Mouse (Mus musculus): ENCODE data around the gene Ppp1r13b.

Ppp1r13b gene

DNA sequence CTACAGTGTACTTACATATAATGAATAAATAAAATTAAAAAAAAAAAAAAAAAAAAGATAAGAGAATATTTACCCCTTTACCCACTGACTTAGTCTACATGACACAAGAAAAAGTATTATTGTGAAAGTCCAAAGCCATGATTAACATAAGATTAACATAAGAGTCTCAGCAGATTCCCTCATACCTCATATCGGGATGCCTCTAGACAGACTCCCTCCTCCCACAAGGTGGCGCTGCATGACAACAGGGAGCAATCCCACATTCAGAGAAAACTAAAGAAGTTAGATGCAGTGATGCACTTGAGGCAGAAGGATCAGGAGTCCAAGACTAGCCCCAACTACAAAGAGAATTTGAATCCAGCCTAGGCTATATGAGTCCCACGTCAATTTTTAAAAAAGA, 29.7 kb downstream of the Ppp1r13b start:
- DNase-seq, result peak; percentile 91

DNA sequence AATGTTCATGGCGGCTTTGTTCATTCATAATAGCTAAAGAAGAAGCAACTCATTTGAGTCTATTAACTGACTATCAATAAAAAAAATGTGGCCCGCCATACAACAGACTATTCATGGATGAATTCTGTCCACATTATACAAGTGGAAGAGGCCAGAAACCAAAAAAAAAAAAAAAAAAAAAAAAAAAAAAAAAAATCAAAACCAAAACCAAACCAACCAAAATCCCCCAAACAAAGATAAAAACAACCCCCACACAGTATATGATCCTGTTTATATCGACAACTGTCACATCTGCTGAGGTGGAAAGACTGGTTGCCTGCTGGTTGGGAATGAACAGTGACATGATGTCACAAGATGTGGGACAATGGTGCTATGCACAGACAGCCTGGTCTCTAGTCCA, 32.4 kb downstream of the Ppp1r13b start:
- DNase-seq, result no peak

DNA sequence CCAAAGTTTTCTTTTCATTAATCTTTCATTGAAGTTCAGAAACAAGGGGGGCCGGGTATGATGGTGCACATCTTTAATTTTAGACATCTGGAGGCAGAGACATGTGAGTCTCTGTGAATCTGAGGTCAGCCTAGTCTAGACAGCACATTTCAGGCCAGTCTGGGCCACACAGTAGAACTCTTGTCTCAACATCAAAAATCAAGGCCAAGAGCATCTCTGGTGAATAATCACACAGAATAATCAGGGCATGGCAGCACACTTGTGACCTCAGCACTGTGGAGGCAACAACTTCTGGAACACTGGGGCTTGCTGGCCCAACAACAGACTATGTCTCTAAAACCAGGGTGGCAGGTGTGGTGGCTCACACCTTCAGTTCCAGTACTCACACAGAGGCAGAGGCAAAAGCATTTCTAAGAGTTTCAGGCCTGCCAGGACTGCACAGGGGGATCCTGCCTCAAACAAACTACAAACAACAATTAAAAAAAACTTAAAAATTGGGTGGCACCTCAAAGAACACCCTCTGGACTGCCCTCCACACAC, 33.2 kb downstream of the Ppp1r13b start:
- DNase-seq, result no peak

DNA sequence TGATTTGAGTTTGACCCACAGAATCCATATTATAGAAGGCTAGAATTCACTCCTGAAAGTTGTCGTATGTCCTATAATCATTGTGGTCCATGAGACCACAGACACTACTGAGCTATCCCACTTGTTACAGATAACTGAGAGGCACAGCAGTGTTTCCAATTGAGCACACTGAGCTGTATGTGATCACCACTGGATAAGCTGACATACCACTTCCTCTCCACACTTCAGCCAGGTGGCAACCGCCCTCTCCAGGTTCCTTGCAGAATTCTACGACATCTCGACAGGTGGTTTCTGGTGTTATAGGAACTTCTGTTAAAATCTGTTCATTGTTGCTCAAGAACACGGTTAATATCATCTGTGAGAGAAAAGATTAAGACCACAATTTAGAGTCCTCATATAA, 35.8 kb downstream of the Ppp1r13b start:
- no peak for DNase-seq

DNA sequence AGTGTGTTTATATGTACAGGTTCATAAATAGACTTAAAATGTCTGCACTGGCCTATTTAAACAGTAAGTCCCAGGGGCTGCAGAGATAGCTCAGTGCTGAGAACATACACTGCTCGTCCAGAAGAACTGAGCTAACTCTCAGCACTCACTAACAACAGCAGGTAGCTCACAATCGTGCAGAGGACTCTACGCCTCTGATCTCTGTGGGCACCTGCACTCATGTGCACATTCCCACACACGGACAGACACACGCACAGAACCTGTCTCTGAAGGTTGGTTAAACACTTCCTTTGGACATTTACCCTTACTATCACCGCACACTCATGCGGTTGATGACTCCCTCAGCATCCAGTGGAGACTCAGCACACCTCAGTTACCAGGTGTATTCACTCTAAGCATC, 37.1 kb downstream of the Ppp1r13b start:
- DNase-seq, result no peak

DNA sequence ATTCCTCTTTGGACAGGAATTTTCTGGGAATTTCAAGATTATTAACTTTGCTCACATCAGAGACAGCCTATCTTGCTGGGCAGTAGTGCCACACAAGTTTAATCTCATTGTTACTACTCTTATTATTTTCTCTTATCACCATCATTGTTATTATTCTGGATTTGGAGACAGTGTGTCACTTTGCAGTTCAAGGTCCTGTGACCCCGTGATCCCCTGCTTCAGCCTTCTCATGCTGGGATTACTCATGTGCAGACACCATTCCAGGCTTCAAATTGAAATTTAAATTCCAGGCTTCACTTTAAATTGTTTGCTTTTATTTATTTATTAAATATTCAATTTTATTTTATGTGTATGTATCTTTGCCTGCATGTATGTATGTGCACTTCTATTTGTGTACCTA, 38.1 kb downstream of the Ppp1r13b start:
- no peak for DNase-seq

DNA sequence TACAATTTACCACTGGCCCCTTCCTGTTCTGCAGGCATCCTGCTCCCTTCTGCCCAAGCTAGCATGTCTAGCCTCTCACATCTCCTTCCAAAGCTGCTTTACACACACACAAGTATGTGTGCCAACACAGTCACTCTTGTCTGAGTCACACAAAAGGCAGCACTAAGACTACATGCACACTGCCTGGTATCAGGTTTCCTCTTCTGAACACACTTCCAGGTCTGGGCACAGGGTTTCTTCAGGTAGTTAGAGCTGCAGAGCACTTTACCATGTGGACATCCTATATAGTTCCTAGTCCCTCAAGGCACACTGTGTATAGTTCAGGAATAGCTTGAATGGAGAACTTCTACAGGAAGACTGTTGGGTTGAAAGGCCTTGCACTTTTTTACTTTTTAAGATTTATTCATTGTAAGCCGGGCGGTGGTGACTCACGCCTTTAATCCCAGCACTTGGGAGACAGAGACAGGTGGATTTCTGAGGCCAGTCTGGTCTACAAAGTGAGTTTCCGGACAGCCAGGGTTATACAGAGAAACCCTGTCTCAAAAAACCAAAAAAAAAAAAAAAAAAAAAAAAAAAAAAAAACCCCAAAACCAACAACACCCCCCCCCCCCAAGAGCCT, 43.6 kb downstream of the Ppp1r13b start:
- no peak for DNase-seq

DNA sequence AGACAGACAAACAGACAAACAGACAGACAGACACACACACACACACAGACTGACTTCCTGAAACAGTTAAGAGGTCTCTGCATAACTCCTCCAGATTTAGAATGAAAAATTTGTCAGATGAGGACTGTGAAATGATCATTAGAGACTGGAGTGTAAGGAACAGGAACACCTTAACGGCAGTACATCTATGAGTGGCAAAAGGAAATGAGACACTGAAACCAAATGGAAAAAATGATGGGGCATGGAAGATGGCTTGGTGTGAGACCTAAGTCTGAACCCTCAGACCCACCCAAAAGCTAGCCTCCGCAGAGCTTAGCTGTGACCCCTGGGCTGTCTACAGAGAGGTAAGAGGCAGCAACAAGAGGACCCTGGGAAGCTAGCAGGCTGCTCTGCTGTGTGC, 52.5 kb downstream of the Ppp1r13b start:
- no peak for DNase-seq

DNA sequence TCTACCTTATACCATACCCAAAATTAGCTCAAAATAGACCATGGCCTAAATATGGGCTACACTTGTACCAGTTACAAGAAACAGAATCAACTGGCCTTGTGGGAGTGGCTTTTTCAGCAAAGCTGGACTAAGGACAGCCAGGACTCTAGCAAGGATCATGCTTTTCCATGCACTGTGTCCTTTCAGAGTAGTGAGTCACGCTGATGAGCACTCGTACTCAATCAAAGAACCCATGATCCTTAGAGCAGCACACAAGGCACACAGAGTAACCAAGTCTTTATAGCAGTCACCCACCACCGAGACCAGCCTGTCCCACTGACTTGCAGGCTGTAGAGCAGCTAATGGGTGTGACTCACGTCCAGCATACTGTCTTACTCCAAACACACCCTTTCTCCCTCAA, 54.4 kb downstream of the Ppp1r13b start:
- no peak for DNase-seq

DNA sequence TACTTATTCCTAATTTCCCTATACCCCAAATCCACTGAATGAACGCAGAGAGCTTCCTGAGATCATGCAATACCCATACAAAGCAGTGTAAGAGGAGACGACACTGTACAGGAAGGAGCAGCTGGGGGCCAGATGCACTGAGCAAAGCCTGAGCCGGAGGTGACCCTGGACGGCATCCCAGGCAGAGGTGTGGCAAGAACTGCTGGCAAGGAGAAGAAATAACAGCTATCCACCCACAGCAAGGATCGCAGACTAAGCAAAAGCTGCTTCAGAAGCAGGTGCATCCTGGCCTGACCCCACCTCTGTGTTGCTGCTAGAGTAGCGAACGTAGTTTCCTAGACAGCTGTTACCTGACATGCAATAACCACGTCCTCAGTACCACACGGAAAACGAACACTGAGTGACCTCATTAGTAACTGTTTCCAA, 54.9 kb downstream of the Ppp1r13b start:
- DNase-seq, result peak; percentile 46

DNA sequence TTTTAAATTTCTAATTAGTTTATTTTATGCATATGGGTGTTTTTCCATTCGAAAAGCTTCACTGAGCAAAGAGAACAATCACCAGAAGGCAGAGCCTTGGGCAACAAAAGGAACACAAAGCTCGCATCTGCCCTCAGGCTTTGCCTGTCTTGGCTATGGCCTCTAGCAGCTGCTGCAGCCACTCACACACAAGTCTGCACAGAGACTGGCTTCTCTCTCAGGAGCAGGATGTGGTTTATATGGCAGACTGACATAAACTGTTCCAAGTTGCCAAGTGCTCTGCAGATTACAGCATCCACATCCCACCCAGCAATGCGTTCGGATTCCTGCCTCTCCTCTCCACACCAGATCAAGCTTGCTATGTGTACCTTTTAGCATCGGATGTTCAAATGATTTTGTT, 56.2 kb downstream of the Ppp1r13b start:
- DNase-seq, result peak; percentile 28

DNA sequence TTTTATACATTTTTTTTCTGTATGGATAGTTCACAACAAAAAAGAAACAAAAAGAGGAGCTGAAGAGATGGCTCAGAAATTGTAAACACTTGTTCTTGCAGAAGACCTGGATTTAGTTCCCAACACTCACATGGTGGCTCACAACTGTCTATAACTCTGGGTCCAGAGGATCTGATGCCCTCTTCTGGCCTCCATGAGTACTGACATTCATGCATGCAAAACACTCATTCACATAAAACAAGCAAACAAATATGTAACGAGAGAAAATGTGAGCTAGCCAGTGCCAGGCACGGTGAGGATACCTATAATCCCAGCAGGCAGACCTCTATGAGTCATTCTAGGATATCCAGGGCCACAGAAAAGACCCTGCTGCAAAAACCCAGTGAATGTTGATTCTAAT, 56.7 kb downstream of the Ppp1r13b start:
- no peak for DNase-seq

DNA sequence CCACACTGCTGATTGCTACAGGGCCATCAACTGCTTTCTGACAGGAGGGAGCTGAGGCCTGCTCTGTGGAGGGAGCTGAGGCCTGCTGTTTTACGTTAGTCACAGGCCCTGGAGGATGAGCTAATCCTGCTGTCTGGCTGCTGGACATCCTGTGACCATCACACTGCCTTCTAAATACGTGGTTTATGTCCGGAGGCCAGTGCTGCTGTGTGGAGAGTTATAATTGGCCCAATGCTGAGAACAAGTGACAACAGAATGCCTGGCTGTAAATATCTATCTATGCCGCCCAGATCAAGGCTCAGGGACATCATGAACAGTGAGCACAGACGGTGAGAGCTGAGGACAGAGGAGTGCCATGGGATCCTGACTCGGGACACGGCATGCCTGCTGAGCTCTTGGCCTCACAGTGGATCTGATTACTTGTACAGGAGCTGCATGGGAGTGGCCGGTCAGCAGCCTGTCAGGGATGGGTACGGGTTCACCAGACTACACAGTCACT, 59.6 kb downstream of the Ppp1r13b start:
- DNase-seq, result peak; percentile 52

DNA sequence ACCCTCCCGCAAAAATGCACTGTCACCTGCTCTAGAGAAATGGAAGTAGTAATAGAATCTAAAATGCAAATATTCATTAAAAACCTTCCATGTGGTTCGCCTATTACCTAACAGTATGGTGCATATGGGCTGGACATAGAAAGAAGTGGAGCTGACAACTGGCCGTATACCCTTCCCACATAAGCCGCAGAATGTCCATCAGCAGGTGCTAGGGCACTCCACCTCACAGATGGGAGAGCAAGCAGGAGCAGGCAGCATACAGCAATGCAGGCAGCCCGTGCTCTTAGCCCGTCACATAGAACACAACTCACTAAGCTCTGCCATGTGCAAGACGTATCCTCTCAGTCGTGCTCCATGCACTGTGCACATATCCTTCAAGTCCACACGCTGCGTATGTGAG, 61.1 kb downstream of the Ppp1r13b start:
- no peak for DNase-seq

DNA sequence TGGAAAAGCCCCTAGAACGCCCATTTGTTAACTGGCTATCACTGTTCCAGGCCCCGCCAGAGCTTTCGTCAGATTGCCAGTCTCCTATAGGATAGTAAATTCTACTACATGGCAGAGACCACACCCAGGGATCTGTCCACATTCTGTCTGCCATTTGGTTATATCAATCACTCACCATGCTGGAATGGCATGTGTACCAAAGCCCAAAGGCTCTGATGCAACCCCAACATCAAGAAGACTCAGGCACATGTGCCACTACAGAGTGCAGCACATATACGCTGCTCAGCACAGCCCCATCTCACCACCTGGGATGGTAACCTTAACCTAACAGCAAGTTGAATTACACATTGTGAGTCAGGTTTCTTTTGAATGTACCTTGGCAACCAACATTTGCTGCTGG, 62.0 kb downstream of the Ppp1r13b start:
- DNase-seq, result no peak

DNA sequence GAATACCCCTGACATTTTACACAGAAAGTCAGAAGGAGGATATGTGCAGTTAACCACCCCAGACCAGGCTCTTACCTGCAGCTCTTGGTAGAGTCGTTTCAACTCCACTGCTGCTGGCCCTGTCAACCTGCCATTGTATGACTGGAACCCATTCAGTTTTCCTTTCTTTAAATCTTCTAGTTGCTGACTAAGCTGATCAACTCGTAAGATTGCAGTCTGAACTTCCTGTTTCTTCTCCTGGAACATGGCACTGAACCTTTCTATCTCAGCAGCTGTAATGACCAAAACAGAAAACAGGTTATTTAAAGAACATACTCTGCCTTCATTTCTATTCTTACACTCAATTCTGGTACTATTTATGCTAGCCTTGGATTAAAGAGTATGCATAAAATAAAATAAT, 64.4 kb downstream of the Ppp1r13b start:
- DNase-seq, result no peak

DNA sequence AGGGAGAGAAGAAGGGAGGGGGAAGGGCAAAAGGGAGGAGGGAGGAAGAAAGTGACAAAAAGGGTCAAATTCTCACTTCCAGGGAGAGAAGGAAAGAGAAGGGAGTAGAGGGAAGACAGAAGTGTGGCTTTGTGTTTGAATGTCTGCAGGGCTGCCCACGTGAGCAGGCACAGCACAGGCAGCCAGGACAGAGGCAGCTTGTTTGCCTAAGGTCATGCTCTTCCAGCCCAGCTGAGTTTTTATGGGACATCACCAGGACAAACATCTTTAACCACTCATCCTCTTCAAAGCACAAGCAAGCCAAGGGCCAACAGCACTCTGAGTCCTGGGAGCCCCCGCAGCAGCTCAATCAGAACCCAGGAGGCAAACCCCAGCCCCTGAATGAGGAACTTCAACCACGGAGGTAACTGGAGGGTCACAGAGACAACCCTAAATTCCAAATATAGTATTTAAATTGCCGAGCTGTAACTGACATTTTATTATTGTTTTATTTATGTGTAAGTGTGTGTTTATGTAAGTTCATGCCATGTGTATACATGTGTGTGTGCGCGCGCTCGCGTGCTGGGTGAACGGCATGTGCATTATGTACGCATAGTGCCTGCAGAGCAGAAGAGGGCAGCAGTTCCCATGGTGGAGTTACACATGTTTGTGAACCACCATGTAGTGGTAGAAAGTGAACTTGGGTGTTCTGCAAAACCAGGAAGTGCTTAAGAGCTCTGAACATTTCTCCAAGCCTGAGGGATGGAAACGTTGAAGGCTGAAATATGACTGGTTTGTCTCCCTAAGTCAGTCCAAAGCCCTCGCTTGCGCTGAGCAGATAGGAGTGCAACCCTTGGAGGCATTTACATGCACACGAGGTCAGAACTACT, 65.1 kb downstream of the Ppp1r13b start:
- no peak for DNase-seq

DNA sequence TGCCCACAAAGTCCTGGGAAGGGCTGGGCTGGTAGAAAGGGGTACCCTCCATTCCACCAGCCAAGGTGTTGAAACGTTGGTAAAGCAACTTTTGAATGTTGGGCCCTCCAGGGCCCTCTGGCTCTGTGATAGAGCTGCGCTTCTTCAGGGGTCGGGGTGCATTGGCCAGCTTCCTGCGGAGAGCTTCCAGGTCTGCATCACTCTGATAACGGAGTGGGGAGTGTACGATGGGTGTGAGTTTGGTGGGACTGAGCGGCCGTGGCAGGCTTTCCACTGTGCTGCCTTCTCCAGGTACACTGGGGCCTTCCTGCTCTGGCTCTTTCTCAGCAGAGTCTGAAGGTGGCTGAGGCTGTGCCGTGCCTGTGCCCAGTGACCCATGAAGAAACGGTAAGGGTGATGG, 74.5 kb downstream of the Ppp1r13b start:
- DNase-seq, result no peak

DNA sequence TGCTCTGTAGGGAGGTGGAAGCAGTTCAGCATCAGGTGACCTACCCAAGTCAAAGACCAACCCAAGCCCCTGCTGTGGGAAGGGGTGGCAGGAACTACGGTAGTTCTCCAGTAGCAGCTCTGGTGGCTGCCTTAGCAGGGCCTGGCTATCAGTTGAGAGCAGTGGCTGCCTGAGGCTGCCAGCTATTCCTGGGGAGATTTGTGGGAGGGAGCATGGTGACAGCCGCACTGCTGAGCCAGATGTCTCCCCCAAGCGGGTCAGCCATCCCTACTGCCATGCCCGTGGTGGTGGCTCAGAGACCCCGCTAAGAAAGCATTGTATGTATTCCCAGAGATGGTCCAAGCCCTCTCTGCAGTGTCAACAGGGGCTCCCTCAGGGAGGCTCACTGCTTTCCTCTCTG, 75.3 kb downstream of the Ppp1r13b start:
- no peak for DNase-seq

DNA sequence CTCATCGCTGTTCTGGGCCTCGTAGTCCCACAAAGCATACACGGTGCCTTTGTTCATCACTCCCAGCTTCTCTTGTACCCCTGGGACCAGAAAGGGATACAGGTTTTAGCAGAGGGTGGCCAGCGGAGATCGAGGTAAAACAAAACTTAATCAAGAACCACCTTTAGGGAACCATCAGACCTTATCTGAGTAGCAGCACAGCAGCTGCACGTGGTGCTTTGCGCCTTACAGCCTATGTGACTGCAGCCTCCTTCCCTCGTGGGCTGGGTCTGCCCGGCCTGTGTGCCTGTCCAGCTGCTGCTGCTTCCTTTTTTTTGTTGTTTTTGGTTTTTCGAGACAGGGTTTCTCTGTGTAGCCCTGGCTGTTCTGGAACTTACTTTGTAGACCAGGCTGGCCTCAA, 77.5 kb downstream of the Ppp1r13b start:
- no peak for DNase-seq

DNA sequence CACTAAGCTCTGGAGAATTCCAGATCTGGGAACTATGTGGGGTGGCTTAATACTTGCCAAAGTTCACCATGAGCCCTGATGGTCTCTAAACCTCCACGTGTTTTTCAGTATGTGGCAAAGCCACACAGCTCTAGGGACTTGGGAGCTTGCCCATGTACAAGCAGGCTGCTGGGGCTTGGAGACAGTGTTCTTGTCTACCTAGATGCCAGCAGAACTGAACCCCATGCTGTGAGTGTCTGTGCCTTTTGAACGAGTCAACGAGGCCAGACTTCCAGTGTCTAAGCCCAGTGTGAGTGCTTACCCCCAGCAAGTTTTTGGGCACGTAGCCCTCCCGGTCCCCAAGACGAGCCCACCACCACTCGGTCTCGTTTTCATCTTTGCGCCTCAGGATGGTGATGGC, 78.0 kb downstream of the Ppp1r13b start:
- no peak for DNase-seq

DNA sequence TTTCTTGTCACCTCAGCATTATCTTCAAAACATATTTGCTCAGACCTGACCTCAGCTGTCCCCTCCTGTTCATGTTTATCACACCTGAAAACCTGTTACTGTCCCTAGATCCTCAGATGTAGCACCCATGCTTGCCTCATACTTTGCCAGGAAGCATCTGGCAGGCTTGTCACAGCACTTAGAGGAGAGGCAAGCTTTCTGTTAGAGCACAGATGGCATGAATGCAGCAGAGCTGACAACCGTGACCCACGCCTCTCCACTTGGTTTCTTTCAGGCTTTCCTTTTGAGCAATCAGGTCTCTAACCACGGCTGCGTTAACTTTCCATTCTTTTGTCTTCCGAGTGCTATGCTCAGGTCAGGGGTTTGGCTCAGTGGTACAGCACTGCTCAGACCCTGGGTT, 78.5 kb downstream of the Ppp1r13b start:
- no peak for DNase-seq

DNA sequence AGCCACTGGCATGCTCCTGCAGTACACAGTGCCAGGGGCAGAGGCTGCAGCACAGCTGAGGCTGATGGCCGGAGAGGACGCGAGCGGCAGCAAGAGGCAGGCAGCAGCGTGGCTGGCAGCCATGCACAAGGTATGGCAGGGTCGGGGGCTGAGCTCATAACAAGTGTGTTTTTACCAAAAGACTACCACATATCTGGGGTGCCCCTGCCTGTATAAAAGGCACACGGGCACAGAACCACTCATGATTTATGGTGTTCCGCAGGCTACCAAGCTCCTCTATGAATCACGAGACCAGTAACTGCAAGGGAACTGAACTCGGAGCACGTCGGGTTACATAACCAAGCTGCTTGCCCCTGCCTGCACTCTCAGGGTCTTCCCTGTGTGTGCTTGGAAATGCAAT, 80.4 kb downstream of the Ppp1r13b start:
- no peak for DNase-seq

DNA sequence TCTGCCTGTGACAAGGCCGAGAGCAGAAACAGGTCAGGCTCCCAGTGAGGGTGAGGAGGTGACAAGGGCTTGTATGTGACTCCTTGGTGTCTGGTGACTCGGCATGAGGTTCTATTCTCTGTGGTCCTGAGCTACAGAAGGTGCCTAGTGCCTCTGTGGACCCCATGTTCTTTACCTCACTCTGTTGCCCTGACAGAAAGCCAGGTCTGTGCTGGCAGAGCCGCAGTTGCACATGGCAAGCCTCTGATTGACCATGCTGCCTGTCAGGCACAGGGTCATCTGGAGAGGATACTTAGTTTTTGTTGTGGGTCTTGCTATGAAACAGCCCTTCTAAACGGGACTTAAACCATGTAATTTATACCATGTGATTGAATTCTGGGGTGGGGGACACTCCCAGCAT, 86.0 kb downstream of the Ppp1r13b start:
- DNase-seq, result no peak
